Comparison of ENCODE assay signal across 8 mouse cellular contexts in genomic region chr6:145276265-145276780, GRCm38 (mm10). TPM values are rescaled to one million over a fixed set of nuclear protein-coding genes. Genes with fewer than 3 reads are reported as not detected.
DNase-seq lines count a peak whose midpoint lies in the region; ATAC-seq and TF ChIP-seq lines count a peak whose summit lies in the region.

No protein-coding gene starts in this region.

- no peaks in the 10 kb centered on the region for H3K36me3 ChIP-seq in liver, embryonic 13.5 days
- H3K36me3 ChIP-seq in myocyte (ENCODE audit: control insufficient read depth, insufficient read depth): no peaks in the 10 kb centered on the region
- no peaks in the 10 kb centered on the region for H3K36me3 ChIP-seq in splenic B cell, adult 2 months (ENCODE audit: control insufficient read depth, insufficient read depth, low read length, poor library complexity, severe bottlenecking)

- peaks cover 31% of the 10 kb centered on the region for H3K4me1 ChIP-seq in liver, embryonic 13.5 days (replicated peaks)

- no peaks in the 10 kb centered on the region for H3K79me2 ChIP-seq in myocyte (ENCODE audit: control insufficient read depth, insufficient read depth)

- no peak overlapping the region for H3ac ChIP-seq in myocyte (ENCODE audit: control insufficient read depth, insufficient read length)

- no peaks in the 10 kb centered on the region for H3K9me3 ChIP-seq in liver, embryonic 13.5 days (replicated peaks)

- H3K27me3 ChIP-seq in liver, embryonic 13.5 days: no peaks in the 10 kb centered on the region
- H3K27me3 ChIP-seq in myocyte (ENCODE audit: control insufficient read depth, insufficient read depth, insufficient read length): no peaks in the 10 kb centered on the region
- H3K27me3 ChIP-seq in splenic B cell, adult 2 months (ENCODE audit: control insufficient read depth, insufficient read depth, low read length, poor library complexity, severe bottlenecking): no peaks in the 10 kb centered on the region

- peak overlapping the region; percentile 68 for H3K4me2 ChIP-seq in liver, embryonic 13.5 days
- H3K4me2 ChIP-seq in myocyte (ENCODE audit: low read depth): peak overlapping the region; percentile 86

- DNase-seq in urinary bladder, adult 2 months (ENCODE audit: low spot score): peak; percentile 24
- DNase-seq in urinary bladder, postnatal 10 days (ENCODE audit: low spot score): no peak
- peak; percentile 67 to 84 for DNase-seq in cerebellum, postnatal 25 days
- peak; percentile 65 for DNase-seq in gastrocnemius, postnatal 25 days
- DNase-seq in induced T-regulatory cell, adult 2 months (ENCODE audit: low read depth): peak; percentile 80
- peak; percentile 50 for DNase-seq in liver, embryonic 13.5 days
- peak; percentile 93 for DNase-seq in splenic B cell, adult 2 months (ENCODE audit: low read depth, low spot score)

- peak; percentile 84 for ATAC-seq in liver, embryonic 13.5 days (ENCODE audit: low read depth)

- H3K27ac ChIP-seq in liver, embryonic 13.5 days: peak overlapping the region; percentile 63

- 3% methylated on average over 17 of the region's 17 CpGs for WGBS in liver, embryonic 13.5 days (ENCODE audit: insufficient replicate concordance)

- peak overlapping the region; percentile 59 for H3K9ac ChIP-seq in liver, embryonic 13.5 days

- peak overlapping the region; percentile 43 for H3K4me3 ChIP-seq in liver, embryonic 13.5 days (replicated peaks)
- H3K4me3 ChIP-seq in myocyte: no peak overlapping the region

- no peak for TF ChIP-seq POLR2A in myocyte (IDR thresholded peaks at IDR 0.05; ENCODE audit: insufficient read length, low read depth)

TF ChIP-seq in myocyte, 11 proteins besides CTCF, POLR2A, EP300 and RAD21:
- TF ChIP-seq E2F4 (IDR thresholded peaks at IDR 0.05; ENCODE audit: insufficient read depth): no peak
- peak in 1 of 3 experiments; percentile 30 for TF ChIP-seq MYOD1 (IDR thresholded peaks at IDR 0.05; ENCODE audit: control insufficient read depth in 1 of 3, insufficient read length in 2 of 3, low read depth in 2 of 3)
- peak in 1 of 3 experiments; percentile 13 for TF ChIP-seq MYOG (IDR thresholded peaks at IDR 0.05; ENCODE audit: control insufficient read depth in 1 of 3, insufficient read depth in 1 of 3, insufficient read length in 2 of 3, low read depth in 2 of 3)

RNA-seq across cellular contexts. Expression of gene Kras, which starts 26.3 kb away (rescaled TPM):
- 21.8 and 26.6 TPM in 2 replicates for polyA plus RNA-seq in urinary bladder, adult 2 months (2012; rRNA removed)
- total RNA-seq in gastrocnemius, postnatal 25 days (2021): 10 to 100 TPM; 18.5 to 20.8 TPM
- 55.0 and 64.1 TPM in 2 replicates for polyA plus RNA-seq in liver, embryonic 13.5 days (2015; fragmentation: Nextera tagmentation; extraction: Ambion mirVana)
- 15.8 TPM for polyA plus RNA-seq in myocyte (2012; fragmentation: generic; extraction: Trizol)
